Mouse (Mus musculus) kidney, adult 11 months (tissue): ENCODE data around the gene Hnrnpa3.
"Not testable (repeated sequence)": the region's sequence is repeated elsewhere in the genome, so short reads cannot be mapped to it uniquely, and the experiment has no call there.

Experiments used
- DNase-seq: peaks from one replicate; pipeline ENCODE4 v3.0.0; 2022

Gene Hnrnpa3

DNA sequence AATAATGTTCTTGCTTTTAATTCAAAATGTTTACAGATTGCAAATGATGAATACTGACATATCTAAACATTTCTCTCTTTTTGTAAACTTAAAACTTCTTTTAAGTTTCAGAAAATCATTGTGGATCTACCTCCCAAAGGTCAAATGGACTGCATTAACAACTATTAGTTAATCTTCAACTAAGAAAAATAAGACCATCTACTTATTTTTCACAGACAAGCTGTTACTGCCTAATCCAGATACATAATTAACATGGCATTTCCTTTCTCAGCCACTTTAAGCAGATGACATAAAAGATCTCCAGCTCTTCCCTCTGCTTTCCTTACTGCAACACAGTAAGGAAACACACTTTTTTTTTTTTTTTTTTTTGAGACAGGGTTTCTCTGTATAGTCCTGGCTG lies 21.7 kb upstream of the Hnrnpa3 start:
- no peak for DNase-seq

DNA sequence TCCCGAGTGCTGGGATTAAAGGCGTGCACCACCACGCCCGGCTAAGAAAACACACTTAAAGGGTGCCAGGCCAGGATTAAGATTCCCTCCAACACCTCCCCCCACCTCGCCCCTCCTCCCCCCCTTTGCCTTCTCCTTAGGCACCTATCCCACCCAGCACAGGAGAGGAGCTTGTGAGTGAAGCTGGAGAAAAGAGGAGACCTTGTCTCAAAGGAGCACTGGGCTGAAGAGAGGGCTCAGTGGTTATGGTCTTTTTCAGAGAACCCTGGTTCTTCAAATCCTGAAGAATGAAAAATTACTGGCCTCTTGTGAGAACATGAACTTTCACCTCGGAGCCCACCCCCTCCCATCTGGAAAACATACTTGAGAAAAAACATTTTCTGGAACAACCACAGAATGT lies 21.2 kb upstream of the Hnrnpa3 start:
- DNase-seq, result not testable (repeated sequence)

- not testable (repeated sequence) for DNase-seq
Measured at GRCm38 (mm10) chr2:75639535-75639934, 19.5 kb upstream of the Hnrnpa3 start.

GRCm38 (mm10) chr2:75642312-75642711 lies 16.7 kb upstream of the Hnrnpa3 start:
- DNase-seq, result not testable (repeated sequence)

DNA sequence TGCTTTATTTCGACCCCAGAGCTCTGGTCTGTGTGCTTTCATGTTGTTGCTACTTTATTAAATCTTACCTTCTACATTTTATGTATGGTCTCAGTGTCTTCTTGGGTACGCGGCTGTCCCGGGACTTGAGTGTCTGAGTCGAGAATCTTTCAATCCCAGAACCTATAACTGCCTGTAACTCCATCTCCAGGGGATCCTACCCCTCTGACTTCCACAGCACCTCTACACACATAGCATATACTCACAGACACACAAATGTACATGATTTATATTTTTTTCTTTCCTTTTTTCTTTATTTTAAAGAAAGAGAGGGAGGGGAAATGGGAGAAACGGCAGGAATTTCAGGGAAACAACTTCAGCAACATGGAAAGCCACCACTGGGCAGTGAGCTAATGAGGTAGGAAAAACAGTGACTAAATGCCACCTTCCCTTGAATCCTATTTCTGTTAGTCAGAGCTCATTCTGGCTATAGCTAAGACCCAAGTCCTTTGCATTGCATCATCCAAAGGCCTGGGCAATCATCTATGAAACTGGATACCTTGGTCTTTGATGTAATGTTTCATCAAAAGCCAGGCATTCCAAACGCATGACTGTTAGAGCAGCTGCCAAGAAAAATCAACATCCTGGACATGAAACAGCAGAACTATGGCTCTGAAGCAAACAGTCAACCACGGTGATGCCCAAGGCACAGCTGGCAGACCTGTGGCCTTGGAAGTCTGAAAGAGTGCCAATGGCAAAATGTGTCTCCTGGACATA lies 16.1 kb upstream of the Hnrnpa3 start:
- DNase-seq, result peak; percentile 75

- DNase-seq, result no peak
Measured at GRCm38 (mm10) chr2:75643950-75644349, 15.1 kb upstream of the Hnrnpa3 start.

GRCm38 (mm10) chr2:75645251-75645650 lies 13.8 kb upstream of the Hnrnpa3 start:
- no peak for DNase-seq

GRCm38 (mm10) chr2:75650437-75650836 lies 8.6 kb upstream of the Hnrnpa3 start:
- DNase-seq, result no peak

GRCm38 (mm10) chr2:75653150-75653549 lies 5.9 kb upstream of the Hnrnpa3 start:
- no peak for DNase-seq

- DNase-seq, result no peak
Measured at GRCm38 (mm10) chr2:75654679-75655078, 4.4 kb upstream of the Hnrnpa3 start.

- DNase-seq, result no peak
Measured at GRCm38 (mm10) chr2:75656924-75657323, 2.1 kb upstream of the Hnrnpa3 start.

GRCm38 (mm10) chr2:75657907-75658691 lies 962 bp upstream of the Hnrnpa3 start:
- DNase-seq, result peak; percentile 47

DNA sequence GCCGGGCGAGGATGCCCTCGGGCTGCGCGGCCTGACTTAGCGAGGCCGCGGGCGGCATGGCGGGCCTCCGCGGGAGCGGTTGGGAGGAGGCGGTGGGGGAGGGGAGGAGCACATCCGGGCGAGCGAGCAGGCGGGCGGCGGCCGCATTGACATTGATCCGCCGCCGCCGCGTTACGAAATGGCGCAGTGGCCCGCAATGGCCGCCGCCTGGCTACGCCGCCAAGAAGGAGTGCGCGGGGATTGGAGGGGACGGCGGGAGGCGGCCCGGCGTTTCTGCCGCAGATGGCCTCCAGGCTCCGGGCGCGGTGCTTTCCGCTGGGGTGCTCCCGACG lies 534 bp downstream of the Hnrnpa3 start:
- peak; percentile 84 for DNase-seq

- DNase-seq, result no peak
Measured at GRCm38 (mm10) chr2:75660255-75660948, 1.3 kb downstream of the Hnrnpa3 start.

- DNase-seq, result no peak
Measured at GRCm38 (mm10) chr2:75661106-75661505, 2.0 kb downstream of the Hnrnpa3 start.

DNA sequence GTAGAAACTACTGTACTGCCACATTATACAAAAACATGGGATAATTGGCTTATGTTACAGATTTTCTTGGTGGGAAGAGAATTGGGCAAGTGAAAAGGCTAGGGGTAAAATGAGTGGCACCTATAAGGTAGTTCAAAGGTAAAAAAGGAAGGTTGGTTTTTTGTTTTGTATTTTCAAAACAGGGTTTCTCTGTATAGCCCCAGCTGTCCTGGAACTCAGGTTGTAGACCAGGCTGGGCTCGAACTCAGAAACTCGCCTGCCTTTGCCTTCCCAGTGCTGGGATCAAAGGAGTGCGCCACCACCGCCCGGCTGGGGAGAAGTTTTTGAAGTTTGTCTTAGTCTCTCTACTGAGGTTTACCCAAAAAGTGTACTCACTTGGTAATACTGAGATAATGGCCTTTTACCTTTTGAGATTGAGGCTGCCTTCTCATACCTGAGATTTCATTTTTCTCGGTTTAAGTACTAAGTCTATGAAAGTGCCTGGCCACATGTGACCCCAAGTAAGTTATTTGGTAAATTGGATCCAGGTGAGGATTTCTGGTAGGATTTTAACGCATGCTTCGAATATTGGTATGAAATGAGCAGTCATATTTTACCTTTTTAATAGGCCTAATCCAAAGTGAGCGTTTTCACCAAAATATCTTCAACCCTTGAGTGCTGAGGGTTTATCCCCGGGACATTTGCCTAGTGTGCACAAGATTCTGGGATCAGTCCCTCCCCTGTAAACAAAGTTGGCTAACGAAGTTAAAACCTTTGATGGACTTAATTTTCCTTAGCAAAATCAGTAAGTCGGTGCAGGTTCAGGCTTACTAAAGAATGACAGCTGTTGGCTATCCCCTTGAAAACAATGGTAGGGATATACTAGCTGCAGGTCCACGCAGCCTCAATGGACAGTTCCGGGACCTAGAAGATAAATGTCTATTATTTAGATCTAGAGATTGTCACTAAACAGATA lies 10.7 kb downstream of the Hnrnpa3 start:
- DNase-seq, result no peak

DNA sequence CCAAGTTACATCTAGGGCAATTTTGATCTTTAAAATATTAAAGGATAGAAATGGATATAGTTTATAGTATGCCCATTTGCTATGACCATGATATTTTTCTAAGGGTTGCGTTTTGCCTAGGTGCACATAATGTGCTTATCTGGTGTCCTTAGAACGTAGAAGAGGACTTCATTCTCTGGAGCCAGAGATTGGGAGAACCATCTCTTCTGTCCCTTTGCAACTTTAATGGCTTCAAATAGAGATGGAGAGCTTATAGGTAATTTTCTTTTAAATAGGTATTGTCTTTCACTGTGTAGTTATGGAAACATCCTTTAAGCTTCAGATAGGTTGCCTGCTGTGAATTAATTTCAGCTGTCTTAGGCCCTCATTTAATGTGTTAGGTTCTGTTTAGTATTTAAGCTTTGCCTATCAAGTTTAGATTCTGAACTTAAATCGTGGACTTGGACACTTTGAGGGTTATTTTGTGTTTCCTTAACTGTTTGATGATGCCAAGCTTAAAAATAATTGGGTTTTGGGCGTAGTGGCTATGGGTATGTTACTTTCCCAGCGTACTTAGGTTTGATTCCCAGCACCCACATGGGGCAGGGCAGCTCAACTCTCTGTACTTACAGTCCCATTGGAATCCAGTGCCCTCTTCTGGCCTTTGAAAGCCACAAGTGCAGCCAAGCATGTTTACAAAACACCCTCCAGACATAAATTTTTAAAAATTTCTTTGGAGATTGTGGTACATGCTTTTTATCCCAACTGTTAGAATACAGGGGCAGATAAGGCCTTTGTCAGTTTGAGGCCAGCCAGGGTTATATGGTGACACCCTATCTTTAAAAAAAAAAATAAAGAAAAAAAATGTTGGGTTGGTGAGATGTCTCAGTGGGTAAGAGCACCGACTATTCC lies 11.6 kb downstream of the Hnrnpa3 start:
- no peak for DNase-seq

GRCm38 (mm10) chr2:75671337-75671660 lies 12.2 kb downstream of the Hnrnpa3 start:
- no peak for DNase-seq

GRCm38 (mm10) chr2:75672561-75672960 lies 13.5 kb downstream of the Hnrnpa3 start:
- no peak for DNase-seq

- DNase-seq, result no peak
Measured at GRCm38 (mm10) chr2:75676567-75676966, 17.5 kb downstream of the Hnrnpa3 start.

- DNase-seq, result no peak
Measured at GRCm38 (mm10) chr2:75679947-75680346, 20.9 kb downstream of the Hnrnpa3 start.

GRCm38 (mm10) chr2:75681439-75681838 lies 22.4 kb downstream of the Hnrnpa3 start:
- DNase-seq, result peak; percentile 55
